Mouse (Mus musculus) small intestine, adult 2 months (tissue): ENCODE results near the gene Saysd1. TPM values are rescaled to one million over a fixed set of nuclear protein-coding genes. Genes with fewer than 3 reads are reported as not detected.

Experiments used
- H3K27ac ChIP-seq: fragments of 200-500 bp; 2 replicates; pipeline ENCODE4 v1.5.1; 2012; ENCODE audit warnings: low read depth, low read length, control low read depth, inconsistent platforms; ENCODE audit not compliant: insufficient read depth
- H3K27me3 ChIP-seq: fragments of 200-500 bp; 2 replicates; pipeline ENCODE4 v1.6.1; 2012; ENCODE audit warnings: mild to moderate bottlenecking, moderate library complexity, low read length, inconsistent platforms; ENCODE audit not compliant: control insufficient read depth, insufficient read depth
- H3K36me3 ChIP-seq: fragments of 200-500 bp; 2 replicates; pipeline ENCODE4 v1.6.1; 2012; ENCODE audit warnings: mild to moderate bottlenecking, low read length, control low read depth, inconsistent platforms; ENCODE audit not compliant: control insufficient read depth, insufficient read depth
- H3K4me1 ChIP-seq: fragments of 200-500 bp; 2 replicates; pipeline ENCODE4 v1.6.1; 2012; ENCODE audit warnings: low read length, inconsistent platforms, mixed read lengths; ENCODE audit not compliant: control insufficient read depth, insufficient read depth, insufficient read length
- H3K4me3 ChIP-seq: fragments of 200-500 bp; 2 replicates; pipeline ENCODE4 v1.5.1; 2012; ENCODE audit warnings: low read depth, mild to moderate bottlenecking, control low read depth, inconsistent platforms, low read length, moderate library complexity
- CTCF ChIP-seq: fragments of 200-500 bp; IDR thresholded peaks from 2 replicates; pipeline ENCODE4 v1.5.1; 2012; ENCODE audit warnings: low read depth, mild to moderate bottlenecking, control low read depth, inconsistent platforms, low read length, moderate library complexity, mixed read lengths; ENCODE audit not compliant: insufficient replicate concordance, insufficient read length; ENCODE audit errors: extremely low read depth
- POLR2A ChIP-seq: fragments of 200-500 bp; IDR thresholded peaks from 2 replicates; pipeline ENCODE4 v1.6.1; 2012; ENCODE audit warnings: low read depth, mild to moderate bottlenecking, control low read depth, inconsistent platforms, low read length, moderate library complexity
- WGBS: fragments of 180-500 bp; shearing (Covaris S2); methylation state at CpG from one replicate; pipeline ENCODE4 v1.1.7; 2018; 5-methylcytosine and 5-hydroxymethylcytosine counted together
- polyA plus RNA-seq: library from polyadenylated mRNA; depleted of rRNA; stranded (reverse); fragments of >200 nt; gene quantifications from 2 replicates; pipeline ENCODE4 v1.2.3, GENCODE M21; 2012

Saysd1 gene
- polyA plus RNA-seq, 1 experiment: 8.3 TPM

DNA sequence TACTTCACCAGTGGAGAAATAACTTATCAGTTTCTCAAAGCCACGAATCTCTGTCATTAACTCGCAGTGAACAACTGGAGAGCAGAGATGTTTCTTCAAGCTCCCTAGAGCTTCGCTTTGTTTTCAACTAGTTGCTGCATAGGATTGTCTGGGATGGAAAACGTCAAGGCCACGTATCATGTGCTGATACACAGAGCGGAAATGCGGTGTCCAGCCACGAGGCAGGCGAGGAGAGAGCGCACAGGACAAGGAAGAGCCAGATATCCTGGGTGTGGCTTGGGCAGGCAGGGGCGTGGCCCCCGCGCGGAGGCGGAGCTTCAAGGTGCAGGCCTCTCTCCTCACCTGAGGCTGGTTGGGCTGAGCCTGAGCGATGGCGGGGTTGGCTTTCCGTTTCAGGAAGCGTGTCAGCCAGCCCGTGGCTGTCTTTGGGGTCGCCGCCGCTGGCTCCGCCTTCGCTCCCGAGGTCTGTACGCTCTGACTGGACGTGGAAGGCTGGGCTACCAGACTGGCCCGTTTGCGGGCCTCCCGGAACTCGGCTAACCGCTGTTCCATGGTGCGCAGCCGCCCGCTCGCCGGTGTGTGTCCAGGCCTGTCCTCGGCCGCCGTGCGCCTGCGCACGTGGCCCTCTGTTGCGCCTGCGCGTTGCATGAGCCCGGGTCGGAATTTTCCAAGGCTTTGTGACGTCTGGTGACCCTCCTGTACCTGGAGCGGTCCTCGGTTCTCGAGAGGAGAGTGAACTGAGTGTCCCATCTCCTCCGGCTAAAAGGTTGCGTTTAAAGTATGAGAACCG is 55.6 kb downstream of the Saysd1 start:
- Histone ChIP-seq H3K27ac (peak overlapping the region; percentile 97), H3K4me1 (peaks cover 17% of the 10 kb centered on the region; the same call in 1 of the 2 replicates), H3K27me3 (no peaks in the 10 kb centered on the region), H3K36me3 (no peaks in the 10 kb centered on the region), H3K4me3 (peak overlapping the region; percentile 77)
- no peak for TF ChIP-seq CTCF
- TF ChIP-seq POLR2A: peak; percentile 66
- under 1% methylated on average over 56 of the region's 56 CpGs for WGBS

DNA sequence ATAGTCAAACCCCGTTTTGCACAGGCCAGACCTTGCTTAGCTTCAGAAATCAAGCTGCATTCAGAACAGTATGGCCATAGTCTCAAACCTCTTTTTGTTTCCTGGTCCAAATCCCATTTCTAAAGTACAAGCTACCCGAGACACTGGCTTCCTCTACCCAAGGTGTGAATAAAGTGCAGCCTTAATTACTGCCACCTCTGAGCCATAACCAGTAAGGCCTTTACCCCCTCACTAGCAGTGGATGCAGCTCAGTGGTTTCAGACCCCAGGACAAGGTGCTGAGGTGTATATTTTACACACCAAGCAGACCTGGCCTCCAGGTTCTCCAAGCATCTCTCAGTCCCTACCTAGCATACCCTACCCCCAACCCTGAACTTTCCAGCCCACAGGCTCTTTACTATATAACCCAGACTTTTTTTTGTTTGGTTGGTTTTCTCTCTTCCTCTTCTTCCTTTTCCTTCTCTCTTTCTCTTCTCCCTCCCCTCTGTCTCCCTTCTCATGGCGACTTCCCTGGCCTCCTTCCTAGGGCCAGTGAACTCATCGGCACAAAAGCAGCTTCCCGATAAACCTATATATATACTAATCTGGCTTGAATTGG is 56.3 kb downstream of the Saysd1 start:
- 17% methylated on average over 5 of the region's 5 CpGs for WGBS
- Histone ChIP-seq H3K27ac (peak overlapping the region; percentile 97), H3K4me1 (peaks cover 17% of the 10 kb centered on the region; the same call in 1 of the 2 replicates), H3K4me3 (0 out of 2 replicates have a peak overlapping the region, but pooled peaks have one; percentile 14), H3K36me3 (peaks cover 2% of the 10 kb centered on the region; the same call in 1 of the 2 replicates), H3K27me3 (no peaks in the 10 kb centered on the region)
- TF ChIP-seq CTCF: no peak
- no peak for TF ChIP-seq POLR2A

DNA sequence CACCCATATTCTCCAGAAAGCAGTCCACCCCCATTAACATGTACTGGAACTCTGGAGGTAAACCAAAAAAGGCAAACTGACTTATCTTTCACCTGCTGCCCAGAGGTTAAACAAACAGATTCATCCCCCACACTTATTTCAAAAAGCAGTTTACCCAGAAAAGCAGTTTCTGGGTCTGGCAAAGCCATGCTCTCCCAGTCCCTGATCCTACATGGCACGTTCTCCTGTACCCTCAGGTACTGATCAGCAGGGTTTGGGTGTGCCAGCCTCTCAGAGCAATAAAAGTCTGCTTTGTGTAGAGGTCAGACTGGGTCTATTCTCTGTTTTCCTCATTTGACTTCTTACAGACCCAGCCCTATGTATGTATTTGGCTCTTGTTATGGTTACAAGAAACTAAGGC is 57.2 kb downstream of the Saysd1 start:
- WGBS: 24% methylated on average over 1 of the region's 1 CpGs
- peaks cover 2% of the 10 kb centered on the region; the same call in 1 of the 2 replicates for H3K36me3 ChIP-seq

DNA sequence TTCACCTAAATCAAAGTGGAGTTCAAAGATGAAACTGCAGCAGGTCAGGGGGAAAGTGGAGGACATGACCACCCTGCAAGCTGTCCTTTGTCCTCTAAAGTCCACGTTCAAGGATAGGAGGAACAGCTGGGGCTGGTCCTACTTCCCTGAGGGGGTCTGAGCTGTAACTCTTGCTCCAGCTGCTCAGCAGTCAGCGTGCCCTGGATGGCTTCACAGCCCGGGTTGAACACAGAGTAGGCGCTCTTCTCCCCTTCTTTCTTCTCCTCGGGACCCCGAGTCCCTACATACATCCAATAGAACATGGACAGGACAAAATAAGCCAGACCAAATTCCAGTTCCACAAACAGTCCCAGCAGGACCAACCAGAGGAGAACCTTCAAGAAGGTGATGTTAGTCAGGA is 61.2 kb downstream of the Saysd1 start:
- Histone ChIP-seq H3K27ac (no peak overlapping the region), H3K27me3 (no peaks in the 10 kb centered on the region), H3K36me3 (peaks cover 2% of the 10 kb centered on the region; the same call in 1 of the 2 replicates), H3K4me3 (no peak overlapping the region), H3K4me1 (peaks cover 15% of the 10 kb centered on the region; the same call in 1 of the 2 replicates)
- WGBS: 84% methylated on average over 6 of the region's 6 CpGs
- TF ChIP-seq CTCF: no peak
- TF ChIP-seq POLR2A: no peak

More for the DNA sequence above, 57.2 kb downstream of the Saysd1 start:
- Histone ChIP-seq H3K4me3 (no peak overlapping the region), H3K4me1 (peaks cover 17% of the 10 kb centered on the region; the same call in 1 of the 2 replicates), H3K27ac (peak overlapping the region; percentile 97), H3K27me3 (no peaks in the 10 kb centered on the region)
- TF ChIP-seq CTCF (no peak), POLR2A (no peak)

DNA sequence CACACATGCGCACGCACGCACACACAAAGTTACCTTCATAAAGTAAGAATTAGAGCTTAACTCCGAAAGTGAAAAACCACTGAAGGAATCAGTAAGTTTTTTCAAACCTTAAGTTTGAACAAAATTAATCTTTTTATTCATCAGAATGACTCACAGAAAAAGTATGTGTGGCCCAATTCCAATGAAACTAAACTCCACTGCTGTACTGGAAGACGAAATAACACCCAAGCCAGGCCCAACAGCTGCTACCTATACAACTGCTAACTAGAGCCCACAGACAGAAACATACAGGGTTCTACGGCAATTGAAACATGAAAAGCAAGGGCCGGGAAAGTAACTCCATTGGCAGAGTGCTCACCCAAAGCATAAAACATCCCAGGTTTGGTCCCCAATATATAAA is 62.8 kb downstream of the Saysd1 start:
- WGBS: 86% methylated on average over 7 of the region's 7 CpGs
- H3K4me1 ChIP-seq: peaks cover under 1% of the 10 kb centered on the region; the same call in 1 of the 2 replicates

DNA sequence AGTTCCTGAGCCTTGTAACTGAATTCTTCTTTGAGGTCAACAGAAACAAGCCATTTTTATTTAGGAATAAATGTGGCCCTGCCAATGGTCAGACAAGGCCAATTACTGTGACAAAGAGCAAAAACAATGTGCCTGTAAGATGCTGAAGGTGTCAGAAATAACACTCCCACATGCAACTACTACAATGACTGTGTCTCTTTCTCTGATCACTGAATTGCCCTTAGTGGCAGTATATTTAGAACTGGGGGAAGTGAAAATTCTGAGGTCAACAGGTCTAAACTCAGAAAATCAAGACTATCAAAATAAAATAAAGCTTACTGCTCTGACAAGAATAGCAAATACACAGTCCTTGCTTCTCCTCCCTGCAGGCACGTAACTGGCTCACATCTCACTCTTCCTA is 63.6 kb downstream of the Saysd1 start:
- H3K27ac ChIP-seq: no peak overlapping the region
- TF ChIP-seq CTCF (no peak), POLR2A (no peak)
- 73% methylated on average over 1 of the region's 1 CpGs for WGBS
- H3K36me3 ChIP-seq: peaks cover 2% of the 10 kb centered on the region; the same call in 1 of the 2 replicates
- H3K4me1 ChIP-seq: no peaks in the 10 kb centered on the region
- no peaks in the 10 kb centered on the region for H3K27me3 ChIP-seq
- no peak overlapping the region for H3K4me3 ChIP-seq

More for the DNA sequence above, 62.8 kb downstream of the Saysd1 start:
- no peak overlapping the region for H3K4me3 ChIP-seq
- no peak for TF ChIP-seq POLR2A
- TF ChIP-seq CTCF: no peak
- no peak overlapping the region for H3K27ac ChIP-seq
- H3K27me3 ChIP-seq: no peaks in the 10 kb centered on the region
- H3K36me3 ChIP-seq: peaks cover 2% of the 10 kb centered on the region; the same call in 1 of the 2 replicates

DNA sequence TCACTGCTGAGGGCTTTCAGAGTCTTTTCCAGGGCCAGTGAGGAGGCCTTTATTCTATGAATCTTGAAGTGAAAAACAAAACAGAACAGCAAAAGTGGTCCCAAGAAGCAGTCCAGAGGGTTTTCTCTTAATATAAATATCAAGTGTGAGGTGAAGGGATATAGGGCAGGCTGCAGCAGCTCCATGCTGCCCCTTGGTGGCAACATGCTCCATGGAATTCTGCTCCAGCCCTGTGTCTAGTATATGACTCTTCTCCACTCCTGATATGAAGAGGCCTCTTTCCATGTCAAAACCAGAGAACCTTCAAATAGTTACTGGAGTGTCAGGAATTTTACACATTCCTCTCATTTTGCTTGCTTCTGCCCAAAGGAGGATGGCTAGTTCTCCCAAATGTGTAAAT is 67.7 kb downstream of the Saysd1 start:
- Histone ChIP-seq H3K27me3 (no peaks in the 10 kb centered on the region), H3K4me3 (no peak overlapping the region), H3K36me3 (no peaks in the 10 kb centered on the region), H3K4me1 (no peaks in the 10 kb centered on the region), H3K27ac (no peak overlapping the region)
- TF ChIP-seq POLR2A (no peak), CTCF (peak; percentile 75; the same call in 1 of the 2 replicates)
